Mouse (Mus musculus): ENCODE data around the gene Ankrd23. TPM values are rescaled to one million over a fixed set of nuclear protein-coding genes. Genes with fewer than 3 reads are reported as not detected.
"Not testable (repeated sequence)": the region's sequence is repeated elsewhere in the genome, so short reads cannot be mapped to it uniquely, and the experiment has no call there.

Ankrd23 gene
- total RNA-seq (2015; ENCODE audit: low replicate concordance) (1.7 TPM in 1 of 2 replicates, not detected in the other), total RNA-seq (2017; ENCODE audit: low replicate concordance) (not detected in 2 replicates)

- not testable (repeated sequence) for ATAC-seq (replicated peaks; ENCODE audit: low FRiP score, poor library complexity, severe bottlenecking)
Observed at GRCm38 (mm10) chr1:36536783-36537182, at the start of gene Ankrd23. TSS of gene Ankrd23 (minus strand) at chr1:36536883.

- no peak for ATAC-seq (replicated peaks; ENCODE audit: low FRiP score, poor library complexity, severe bottlenecking)
Observed at GRCm38 (mm10) chr1:36586288-36586687, 49.6 kb upstream of the Ankrd23 start.

GRCm38 (mm10) chr1:36583408-36584116 is 46.9 kb upstream of the Ankrd23 start:
- ATAC-seq (replicated peaks; ENCODE audit: low FRiP score, poor library complexity, severe bottlenecking) = no peak

- ATAC-seq (replicated peaks; ENCODE audit: low FRiP score, poor library complexity, severe bottlenecking) = no peak
Observed at GRCm38 (mm10) chr1:36582211-36582610, 45.5 kb upstream of the Ankrd23 start.

GRCm38 (mm10) chr1:36581260-36581659 is 44.6 kb upstream of the Ankrd23 start:
- ATAC-seq (replicated peaks; ENCODE audit: low FRiP score, poor library complexity, severe bottlenecking) = no peak

GRCm38 (mm10) chr1:36580384-36581207 is 43.9 kb upstream of the Ankrd23 start:
- ATAC-seq (replicated peaks; ENCODE audit: low FRiP score, poor library complexity, severe bottlenecking) = 0 out of 2 replicates have a peak, but pooled peaks have one; percentile 11

- 0 out of 2 replicates have a peak, but pooled peaks have one; percentile 14 for ATAC-seq (replicated peaks; ENCODE audit: low FRiP score, poor library complexity, severe bottlenecking)
Observed at GRCm38 (mm10) chr1:36579974-36580383, 43.3 kb upstream of the Ankrd23 start.

GRCm38 (mm10) chr1:36576991-36577675 is 40.5 kb upstream of the Ankrd23 start:
- ATAC-seq (replicated peaks; ENCODE audit: low FRiP score, poor library complexity, severe bottlenecking) = no peak

- no peak for ATAC-seq (replicated peaks; ENCODE audit: low FRiP score, poor library complexity, severe bottlenecking)
Observed at GRCm38 (mm10) chr1:36575347-36575746, 38.7 kb upstream of the Ankrd23 start.

GRCm38 (mm10) chr1:36574196-36574955 is 37.7 kb upstream of the Ankrd23 start:
- no peak for ATAC-seq (replicated peaks; ENCODE audit: low FRiP score, poor library complexity, severe bottlenecking)

GRCm38 (mm10) chr1:36573524-36573923 is 36.8 kb upstream of the Ankrd23 start:
- ATAC-seq (replicated peaks; ENCODE audit: low FRiP score, poor library complexity, severe bottlenecking) = no peak

GRCm38 (mm10) chr1:36572709-36573108 is 36.0 kb upstream of the Ankrd23 start:
- ATAC-seq (replicated peaks; ENCODE audit: low FRiP score, poor library complexity, severe bottlenecking) = no peak

- ATAC-seq (replicated peaks; ENCODE audit: low FRiP score, poor library complexity, severe bottlenecking) = no peak
Observed at GRCm38 (mm10) chr1:36572140-36572700, 35.5 kb upstream of the Ankrd23 start.

- no peak for ATAC-seq (replicated peaks; ENCODE audit: low FRiP score, poor library complexity, severe bottlenecking)
Observed at GRCm38 (mm10) chr1:36571627-36572026, 34.9 kb upstream of the Ankrd23 start.

GRCm38 (mm10) chr1:36570320-36570719 is 33.6 kb upstream of the Ankrd23 start:
- ATAC-seq (replicated peaks; ENCODE audit: low FRiP score, poor library complexity, severe bottlenecking) = no peak

- no peak for ATAC-seq (replicated peaks; ENCODE audit: low FRiP score, poor library complexity, severe bottlenecking)
Observed at GRCm38 (mm10) chr1:36569694-36570276, 33.1 kb upstream of the Ankrd23 start.

GRCm38 (mm10) chr1:36568776-36569175 is 32.1 kb upstream of the Ankrd23 start:
- ATAC-seq (replicated peaks; ENCODE audit: low FRiP score, poor library complexity, severe bottlenecking) = no peak

GRCm38 (mm10) chr1:36567818-36568603 is 31.3 kb upstream of the Ankrd23 start:
- no peak for ATAC-seq (replicated peaks; ENCODE audit: low FRiP score, poor library complexity, severe bottlenecking)
